Mouse (Mus musculus) thymus, postnatal 10 days (tissue): Measurements from ENCODE around the gene AI597479.
A peak's percentile ranks its signal among the peaks of the same experiment; 100 is the strongest.

Experiments
- DNase-seq, 2 experiments: peaks; one replicate each; pipeline ENCODE4 v3.0.0; 2021; ENCODE audit warnings: low spot score in 2 of 2

AI597479 gene

GRCm38 (mm10) chr1:43162394-43162793 is 63.9 kb downstream of the AI597479 start:
- no peak for DNase-seq

- DNase-seq: no peak
Observed at GRCm38 (mm10) chr1:43163084-43163466, 64.6 kb downstream of the AI597479 start.

GRCm38 (mm10) chr1:43163467-43164418 is 65.2 kb downstream of the AI597479 start:
- peak; percentile 20 to 45 for DNase-seq

- DNase-seq: no peak
Observed at GRCm38 (mm10) chr1:43164582-43164981, 66.1 kb downstream of the AI597479 start.
